Mouse (Mus musculus) urinary bladder, postnatal 4 days (tissue): ENCODE data around the gene Bpifa6.

ENCODE experiments used
- DNase-seq, 2 experiments: peaks; one replicate each; pipeline ENCODE4 v3.0.0; 2021 to 2022; ENCODE audit warnings: low spot score in 2 of 2

Bpifa6 gene

DNA sequence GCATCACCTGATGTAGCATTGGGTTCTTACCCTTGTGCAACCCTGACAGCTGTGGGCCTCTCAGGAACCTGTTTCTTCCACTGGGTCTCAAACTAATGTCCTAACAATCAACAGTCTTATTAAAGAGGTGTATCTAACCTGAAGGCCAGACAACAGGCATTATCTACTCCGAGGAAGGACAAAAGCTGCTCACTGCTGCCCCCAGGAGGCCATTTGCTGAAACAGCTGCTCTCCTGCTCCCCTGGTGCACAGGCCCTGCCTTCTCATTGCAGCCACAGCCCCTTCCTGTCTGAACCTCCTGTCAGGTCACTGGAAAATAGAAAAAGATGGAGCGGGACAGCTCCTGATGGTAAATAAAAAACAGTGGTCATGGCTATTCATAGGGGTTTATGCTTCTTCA, 64.2 kb downstream of the Bpifa6 start:
- DNase-seq, result no peak

- no peak for DNase-seq
Observed at GRCm38 (mm10) chr2:154044743-154045142, 70.0 kb downstream of the Bpifa6 start.
